Mouse (Mus musculus) retina, embryonic 14.5 days (tissue): ENCODE measurements around the gene Pla2g4e.

ENCODE experiments used
- DNase-seq: peaks from one replicate; pipeline ENCODE4 v3.0.0-alpha.2; 2015; ENCODE audit warnings: low spot score

Gene Pla2g4e

DNA sequence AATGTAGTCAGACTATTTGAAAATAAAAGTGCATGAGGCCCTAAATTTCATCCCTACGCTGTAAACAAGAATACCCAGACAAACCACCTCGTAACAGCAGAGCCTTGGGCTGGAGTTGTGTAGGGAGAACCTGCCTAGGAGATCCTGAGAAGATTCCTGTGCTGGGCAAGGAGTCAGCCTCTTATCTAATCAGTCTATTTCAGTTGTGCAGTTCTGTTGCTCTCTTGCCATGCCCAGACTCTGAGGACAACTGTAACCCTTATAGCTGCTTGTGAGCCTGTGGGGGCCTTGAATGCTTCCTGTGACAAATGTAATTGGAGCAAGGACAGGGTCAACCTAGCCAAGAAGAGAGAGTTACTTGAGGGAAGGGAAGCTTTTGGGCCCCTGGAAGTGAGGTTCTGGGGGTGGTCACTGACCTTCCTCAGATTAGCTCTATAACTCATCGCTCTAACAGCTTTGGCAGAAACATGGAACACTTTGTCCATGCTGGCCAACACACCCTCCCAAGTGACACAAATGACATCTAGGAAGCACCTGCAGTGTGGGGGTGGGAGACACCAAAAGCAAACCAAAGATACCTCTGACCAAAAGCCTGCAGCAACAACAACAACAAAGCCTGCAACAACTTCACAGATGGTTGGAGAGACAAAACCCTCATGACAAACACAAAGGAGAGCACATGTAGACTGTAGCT, 9.0 kb downstream of the Pla2g4e start:
- DNase-seq = no peak

DNA sequence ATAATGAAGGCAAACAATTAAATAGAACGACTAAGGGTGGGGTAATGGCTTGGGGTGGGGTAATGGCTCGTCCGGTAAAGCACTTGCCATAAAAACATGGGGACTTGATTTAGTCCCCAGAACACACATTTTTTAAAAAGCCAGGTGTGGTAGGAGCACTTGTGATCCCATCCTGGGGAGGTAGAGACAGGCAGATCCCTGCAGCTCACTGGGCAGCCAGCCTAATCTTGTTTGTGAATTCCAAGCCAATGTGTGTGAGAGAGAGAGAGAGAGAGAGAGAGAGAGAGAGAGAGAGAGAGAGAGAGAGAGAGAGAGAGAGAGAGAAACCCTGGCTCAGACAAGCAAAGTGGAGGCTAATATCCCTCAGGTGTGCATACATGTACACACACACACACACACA, 9.8 kb downstream of the Pla2g4e start:
- DNase-seq = no peak

DNA sequence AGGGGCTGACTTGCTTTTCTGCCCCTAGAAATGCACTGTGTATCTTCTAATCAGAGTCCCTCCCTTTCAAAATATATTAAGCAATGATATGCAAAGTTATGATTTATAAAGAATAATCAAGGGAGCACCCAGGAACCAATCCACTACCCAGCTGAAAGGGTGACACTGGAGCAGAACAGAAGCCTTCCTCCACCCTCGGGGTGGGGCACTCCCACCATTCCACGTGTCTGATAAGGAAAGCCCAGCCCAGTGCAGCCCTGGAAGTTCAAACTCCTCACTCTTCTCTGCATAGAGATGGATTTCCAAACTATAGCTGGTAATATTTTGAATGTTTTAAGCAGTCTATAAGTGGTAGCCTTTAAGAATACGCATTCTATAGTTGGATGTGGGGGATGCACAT, 13.5 kb downstream of the Pla2g4e start:
- no peak for DNase-seq

DNA sequence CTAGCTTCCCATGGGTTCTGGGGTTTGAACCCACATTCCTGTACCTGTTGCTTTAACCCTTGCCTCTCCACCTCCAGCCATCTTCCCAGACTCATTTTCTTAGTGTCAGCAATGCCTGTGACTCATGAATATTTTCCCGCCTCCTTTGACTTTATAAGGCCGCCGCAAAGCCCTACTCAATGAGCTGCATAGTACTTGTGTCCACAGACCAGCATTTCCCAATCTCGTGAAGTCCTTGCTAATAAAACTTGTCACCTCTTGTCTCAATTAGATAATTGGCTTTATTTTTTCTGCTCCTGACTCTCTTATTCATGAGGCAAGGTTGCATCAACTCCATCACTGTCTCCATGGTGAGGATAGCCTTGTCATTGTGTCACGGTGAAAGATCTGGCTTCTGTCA, 30.5 kb downstream of the Pla2g4e start:
- DNase-seq = no peak

DNA sequence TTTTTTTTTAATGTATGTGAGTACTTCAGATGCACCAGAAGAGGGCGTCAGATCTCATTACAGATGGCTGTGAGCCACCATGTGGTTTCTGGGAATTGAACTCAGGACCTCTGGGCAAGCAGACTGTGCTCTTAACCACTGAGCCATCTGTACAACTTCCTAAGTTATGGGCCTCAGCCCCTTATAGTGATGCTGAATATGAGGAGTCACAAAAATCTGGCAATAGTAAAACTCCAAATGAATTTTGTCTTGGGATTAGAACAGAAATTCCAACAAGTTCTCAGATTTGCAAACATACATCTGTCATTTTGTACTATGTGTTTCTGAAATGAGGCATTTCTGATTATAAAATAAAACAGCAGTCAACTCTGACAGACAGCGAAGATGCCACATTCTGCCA, 33.7 kb downstream of the Pla2g4e start:
- DNase-seq = no peak

DNA sequence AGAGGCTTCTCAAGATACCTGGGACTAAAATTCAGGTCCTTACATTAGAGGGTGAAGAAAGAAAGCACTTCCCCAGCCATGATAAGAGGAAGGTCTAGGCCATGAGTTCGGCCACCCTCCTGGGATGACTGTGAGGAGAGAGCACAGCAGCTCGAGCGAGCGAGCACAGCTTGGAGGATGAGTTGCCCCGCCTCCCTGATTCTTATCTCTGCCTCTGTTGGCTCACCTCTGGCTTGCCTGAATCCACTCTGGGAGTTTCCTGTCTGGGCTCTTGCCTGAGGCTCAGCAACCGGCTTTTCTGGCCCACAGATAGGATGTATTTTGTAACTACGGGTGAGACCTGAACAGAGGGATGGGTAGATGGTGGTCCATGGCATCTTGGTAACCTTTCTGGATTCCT, 37.2 kb downstream of the Pla2g4e start:
- DNase-seq = no peak

DNA sequence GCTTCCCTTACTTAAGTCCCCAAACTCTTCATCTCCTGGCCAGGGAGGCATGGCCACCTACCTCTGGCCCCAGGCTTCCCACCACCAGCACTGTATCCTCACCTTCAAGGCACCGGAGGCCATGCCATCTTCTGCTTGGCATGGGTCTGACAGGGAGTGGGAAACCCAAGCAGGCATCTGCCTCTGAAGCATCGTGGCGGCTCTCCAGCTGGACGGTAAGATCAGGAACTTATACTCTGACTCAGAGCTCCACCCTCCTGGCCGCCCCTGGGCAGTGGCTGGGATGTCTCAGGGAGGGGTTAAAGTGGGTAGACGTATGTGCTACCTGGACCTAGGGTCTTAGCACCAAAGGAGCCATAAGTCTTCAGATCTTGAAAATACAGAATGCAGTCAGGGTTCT, 38.1 kb downstream of the Pla2g4e start:
- DNase-seq = no peak

DNA sequence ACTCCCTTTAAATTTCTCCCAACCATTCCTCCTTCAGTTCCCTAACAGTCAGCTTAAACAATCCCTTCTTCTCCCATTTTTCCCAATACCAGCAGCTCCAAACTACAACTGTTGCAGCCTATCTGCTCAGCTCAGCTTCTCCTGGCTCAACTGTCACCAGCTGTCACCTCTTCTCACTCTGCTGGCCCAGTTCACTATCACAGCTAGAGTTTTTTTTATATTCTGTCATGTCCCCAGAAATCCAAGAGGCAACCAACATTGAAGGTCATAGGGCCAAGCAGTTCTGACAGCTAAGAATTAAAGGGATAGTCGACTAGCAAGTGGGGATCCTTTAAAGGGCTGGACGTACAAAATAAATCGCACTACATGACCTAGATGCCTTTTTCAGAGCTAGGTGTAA, 41.4 kb downstream of the Pla2g4e start:
- no peak for DNase-seq

DNA sequence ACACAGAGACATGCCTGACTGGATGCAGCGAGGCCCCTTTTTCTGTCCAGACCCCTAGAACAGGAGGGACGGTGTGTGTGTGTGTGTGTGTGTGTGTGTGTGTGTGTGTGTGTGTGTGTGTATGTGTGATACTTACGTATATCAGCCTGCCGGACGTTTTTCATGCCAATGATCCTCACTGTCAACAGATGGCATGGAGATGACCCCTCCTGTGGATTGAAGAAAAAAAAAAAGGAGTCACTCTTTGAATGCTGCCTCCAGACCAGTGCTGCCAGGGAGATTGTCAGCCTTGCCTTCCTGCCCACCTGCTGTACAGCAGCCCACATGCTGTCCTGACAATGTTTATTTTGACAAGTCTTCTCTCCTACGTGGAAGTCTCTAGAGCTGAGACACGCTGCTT, 45.1 kb downstream of the Pla2g4e start:
- no peak for DNase-seq

DNA sequence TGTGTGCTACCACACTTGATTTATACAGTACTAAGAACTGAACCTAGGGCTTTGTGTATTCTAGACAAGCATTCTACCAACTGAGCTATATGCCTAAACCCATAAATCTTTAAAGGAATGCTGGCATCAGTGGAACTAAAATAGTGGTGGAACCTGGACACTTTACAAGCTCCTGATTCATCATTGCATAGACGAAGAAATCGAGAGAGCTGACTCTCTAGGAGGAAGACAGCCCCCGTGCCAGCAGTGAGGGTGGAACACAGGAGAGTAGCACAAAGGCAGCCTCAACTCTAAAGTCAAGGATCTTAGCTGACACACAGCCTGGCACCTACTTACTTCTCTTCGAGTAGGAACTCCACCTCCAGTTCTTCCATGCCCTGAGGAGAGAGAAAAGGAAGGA, 57.0 kb downstream of the Pla2g4e start:
- no peak for DNase-seq

DNA sequence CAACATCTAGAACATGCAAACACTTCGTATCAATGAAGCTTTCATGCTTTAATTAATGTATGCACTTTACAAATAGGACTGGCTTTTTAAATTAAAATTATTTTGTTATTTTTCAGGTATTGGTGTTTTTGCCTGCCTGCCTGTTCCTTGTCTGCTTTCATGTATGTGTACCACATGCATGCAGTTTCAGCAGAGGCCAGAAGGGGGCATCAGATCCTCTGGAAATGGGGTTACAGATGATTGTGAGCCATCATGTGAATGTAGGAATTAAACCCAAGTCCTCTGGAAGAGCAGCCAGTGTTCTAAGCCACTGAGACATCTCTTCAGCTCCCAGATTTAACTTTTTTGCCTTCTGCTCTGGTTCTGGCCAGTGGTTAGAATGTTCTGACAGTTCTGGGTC, 57.6 kb downstream of the Pla2g4e start:
- no peak for DNase-seq

DNA sequence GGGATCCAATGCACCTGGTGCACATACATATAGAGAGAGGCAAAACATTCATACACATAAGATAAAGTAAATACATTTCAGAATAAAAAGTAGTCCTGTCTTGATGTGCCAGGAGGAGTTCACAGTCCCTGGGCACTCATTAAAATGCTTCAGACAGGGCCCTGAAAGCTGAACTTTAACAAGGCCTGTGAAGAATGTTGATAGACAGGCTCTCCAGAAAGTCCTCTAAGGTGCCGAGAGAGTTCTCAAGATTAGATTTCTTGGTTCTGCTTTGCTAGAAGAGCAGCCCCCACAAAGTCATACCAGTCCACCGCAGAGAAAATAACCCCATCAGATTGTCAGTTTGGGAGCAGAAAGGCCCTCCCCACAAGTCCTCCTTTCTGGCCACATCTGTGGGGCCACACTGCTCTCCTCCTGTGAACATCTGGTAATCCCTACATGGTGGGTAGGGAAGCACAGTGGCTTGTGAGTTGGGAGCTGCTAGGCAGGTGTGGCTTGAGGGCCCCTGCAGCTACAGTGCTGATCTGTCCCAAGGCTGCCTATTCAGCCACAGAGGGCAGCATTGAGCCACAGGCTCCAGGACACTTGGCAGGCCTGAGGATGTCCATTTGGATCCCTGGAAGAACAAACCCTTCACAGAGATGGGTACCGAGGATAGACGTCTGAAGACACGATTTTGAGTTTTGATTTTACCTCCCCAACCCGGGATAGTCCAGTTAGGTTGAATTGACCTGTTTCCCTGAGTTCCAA, 59.4 kb downstream of the Pla2g4e start:
- DNase-seq = no peak

DNA sequence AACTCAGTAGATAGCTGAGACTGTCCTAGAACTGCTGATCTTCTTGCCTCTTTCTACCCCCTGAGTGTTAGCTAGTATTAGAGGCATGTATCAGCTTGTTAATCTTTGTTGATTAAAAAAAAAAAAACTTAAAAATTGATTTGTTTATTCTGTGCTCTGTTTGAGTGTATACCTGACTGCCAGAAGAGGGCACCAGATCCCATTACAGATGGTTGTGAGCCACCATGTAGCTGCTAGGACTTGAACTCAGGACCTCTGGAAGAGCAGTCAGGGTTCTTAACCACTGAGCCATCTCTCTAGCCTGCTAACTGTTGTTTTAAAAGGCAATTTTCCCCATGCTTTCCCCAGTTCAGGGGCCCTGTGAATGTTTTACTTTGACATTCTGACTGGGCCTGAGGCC, 66.2 kb downstream of the Pla2g4e start:
- no peak for DNase-seq

DNA sequence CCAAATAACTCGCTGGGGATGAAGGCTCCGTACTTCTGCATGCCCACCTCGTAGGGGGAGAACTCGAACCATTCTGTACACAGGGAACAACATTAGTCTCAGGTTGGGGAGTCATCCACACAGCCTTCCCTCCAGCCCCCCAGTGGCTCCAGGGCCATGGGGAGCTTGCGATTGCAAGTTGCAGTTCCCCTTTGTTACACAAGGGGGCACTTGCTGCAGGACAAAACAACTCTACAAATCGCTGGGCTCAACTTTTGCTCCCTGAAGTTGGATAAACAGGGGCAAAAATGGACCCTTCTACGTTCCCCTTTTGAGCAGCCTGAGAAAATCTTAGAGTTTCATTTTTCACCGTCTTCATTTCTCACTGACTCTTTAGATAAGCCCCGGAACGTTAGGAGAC, 71.4 kb downstream of the Pla2g4e start:
- DNase-seq = peak; percentile 76

DNA sequence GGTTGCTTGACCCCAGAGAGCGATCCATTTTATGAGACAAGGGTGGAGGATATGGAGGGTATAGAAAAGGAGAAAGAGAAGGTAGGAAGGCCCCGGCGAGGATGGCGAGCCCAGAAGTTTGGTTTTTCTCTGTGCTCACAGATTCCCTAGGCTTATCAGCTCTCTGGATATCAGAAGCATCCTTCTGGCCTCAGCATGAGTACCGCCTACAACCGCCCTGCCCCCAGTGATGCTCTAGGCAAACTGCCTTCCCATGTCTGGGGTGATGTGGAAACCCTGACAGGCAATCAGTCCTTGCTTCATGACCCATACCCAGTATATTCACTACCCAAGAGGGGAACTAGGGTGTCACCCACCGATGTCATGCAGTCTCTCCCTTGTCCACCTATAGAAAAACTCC, 73.8 kb downstream of the Pla2g4e start:
- no peak for DNase-seq

DNA sequence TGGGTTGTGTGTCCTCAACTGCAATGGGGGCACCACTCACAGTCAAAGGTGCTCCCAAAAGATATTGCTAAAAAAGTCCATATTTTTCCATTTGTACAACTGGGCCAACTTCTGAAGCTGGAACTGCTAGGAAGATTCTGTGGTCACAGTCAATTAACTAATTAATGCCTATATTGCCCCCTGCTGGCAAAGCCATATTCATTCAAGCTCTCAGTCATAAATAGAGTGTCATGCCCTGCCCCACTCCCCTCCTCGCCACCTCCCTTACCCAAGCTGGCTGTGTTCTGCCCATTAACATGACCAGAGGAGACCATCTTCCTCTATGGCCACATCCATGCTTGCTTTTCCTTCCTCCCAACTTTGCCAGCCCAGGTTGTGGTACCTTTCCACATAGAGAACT, 74.4 kb downstream of the Pla2g4e start:
- DNase-seq = peak; percentile 69

DNA sequence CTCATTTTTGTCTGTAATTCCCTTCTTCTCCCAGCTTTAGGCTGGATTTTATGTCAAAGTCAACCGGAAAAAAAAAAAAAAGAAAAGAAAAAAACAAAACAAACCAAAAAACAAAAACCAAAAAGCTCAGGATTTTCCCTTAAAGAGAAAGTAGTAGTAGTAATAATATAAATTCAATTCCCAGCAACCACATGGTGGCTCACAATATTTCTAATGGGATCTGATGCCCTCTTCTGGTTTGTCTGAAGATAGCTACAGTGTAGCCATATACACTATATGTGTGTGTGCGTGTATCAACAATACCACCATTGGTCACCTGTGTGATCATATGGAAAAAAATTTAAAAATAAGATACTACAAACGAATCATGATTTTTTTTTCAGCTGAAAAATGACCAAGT, 75.8 kb downstream of the Pla2g4e start:
- DNase-seq = no peak

DNA sequence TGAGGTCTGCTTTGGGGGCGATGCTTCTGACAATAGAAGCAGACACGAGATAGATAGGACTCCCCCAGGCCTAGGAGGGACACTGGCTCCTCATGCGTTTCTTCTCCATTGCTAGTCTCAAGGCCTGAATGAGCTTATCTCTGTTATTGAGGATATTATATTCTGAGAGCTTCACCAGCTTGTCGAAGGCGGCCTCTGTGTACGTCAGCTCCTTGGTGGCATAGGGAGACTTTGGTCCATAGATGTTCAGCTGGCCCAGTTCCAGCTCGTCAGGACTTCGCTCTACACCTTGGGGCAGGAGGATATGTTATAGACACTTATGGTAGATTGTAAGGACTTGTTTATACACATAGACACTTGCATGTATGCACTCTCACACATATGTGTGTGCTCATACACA, 77.4 kb downstream of the Pla2g4e start:
- no peak for DNase-seq

DNA sequence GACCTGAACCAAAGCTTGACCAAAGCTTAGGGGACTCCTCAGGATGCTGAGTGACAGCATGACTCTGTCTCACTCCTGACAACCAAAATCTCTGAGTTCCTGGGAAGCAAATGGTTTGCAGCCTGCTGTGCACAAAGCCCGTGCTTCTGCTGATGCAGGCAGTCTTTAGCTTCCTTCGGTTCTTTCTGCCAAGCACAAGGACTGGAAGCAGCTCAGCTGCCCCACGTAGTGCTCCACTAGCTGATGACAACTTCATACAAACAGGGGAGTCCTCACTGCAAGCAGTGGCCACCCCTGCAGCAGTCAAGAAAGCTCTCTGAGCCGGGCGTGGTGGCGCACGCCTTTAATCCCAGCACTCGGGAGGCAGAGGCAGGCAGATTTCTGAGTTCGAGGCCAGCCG, 79.7 kb downstream of the Pla2g4e start:
- no peak for DNase-seq

DNA sequence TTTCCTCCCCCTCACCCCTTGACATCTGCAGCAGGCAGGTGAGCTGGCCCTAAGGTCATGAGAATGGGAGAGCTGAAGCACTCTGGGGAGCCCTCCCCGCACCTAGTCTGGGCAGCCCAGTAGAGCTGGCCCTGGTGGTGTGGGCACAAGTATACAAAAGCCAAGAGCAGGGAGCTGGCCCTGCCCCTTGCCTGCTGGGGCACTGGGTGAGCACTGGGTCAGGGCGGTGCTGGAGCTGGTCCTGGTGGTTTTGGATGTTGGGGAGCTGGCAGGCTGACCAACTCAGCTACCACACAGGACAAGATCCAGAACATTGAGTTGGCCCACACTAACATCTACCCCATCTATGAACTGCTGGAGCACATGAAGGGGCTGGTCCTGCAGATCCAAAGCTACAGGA, 85.7 kb downstream of the Pla2g4e start:
- DNase-seq = no peak

DNA sequence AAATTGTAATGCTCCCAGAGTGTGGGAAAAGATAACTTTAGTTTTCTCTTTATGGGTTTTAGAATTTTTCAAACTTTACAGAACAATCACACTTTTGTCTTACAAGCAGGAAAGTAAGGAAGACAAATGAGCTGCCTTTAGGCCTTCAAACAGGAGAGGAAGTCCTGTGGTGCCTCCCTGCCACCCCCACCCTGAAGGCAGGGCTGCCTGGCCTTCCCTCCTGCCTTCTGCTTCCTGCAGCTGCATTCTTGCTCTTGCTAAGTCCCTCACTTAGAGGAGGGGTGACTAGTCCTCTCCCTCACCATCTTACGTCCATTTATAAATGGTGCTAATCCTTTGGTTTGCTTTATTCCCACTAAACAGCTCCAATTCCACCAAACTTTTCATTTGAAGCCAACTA, 86.3 kb downstream of the Pla2g4e start:
- DNase-seq = no peak

DNA sequence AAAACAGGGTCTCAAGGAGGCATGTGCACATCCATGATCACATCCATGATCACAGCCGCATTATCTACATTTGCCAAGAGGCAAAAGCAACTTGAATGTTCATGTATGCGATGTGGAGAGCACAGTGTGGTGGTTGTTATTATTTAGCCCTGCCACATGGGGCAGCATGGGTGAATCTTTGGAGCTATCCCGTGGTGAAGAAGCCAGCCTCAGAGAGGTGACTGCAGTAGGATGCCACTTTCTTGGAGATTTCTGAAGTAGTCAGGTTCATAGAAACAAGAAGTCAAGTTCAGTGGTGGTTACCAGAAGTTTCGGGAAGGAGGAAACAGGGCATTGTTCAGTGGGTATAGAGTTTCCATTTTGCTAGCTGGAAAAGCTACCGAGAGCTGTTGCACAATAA, 87.1 kb downstream of the Pla2g4e start:
- DNase-seq = no peak

DNA sequence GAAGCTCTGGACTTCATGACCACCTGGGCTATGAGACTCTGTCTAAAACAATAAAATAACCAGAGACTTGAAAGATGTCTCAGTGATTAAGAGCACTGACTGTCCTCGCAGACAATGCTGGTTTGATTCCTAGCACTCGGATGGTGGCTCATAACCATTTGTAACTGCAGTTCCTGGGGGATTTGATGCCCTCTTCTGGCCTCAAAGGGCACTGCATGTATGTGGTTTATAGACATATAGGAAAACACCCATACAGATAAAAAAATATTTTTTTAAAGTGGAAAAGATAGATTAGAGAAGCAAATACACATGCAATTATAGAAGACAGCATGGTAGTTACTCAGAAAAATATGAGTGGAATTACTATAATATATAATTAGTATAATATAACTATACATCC, 87.5 kb downstream of the Pla2g4e start:
- DNase-seq = no peak

DNA sequence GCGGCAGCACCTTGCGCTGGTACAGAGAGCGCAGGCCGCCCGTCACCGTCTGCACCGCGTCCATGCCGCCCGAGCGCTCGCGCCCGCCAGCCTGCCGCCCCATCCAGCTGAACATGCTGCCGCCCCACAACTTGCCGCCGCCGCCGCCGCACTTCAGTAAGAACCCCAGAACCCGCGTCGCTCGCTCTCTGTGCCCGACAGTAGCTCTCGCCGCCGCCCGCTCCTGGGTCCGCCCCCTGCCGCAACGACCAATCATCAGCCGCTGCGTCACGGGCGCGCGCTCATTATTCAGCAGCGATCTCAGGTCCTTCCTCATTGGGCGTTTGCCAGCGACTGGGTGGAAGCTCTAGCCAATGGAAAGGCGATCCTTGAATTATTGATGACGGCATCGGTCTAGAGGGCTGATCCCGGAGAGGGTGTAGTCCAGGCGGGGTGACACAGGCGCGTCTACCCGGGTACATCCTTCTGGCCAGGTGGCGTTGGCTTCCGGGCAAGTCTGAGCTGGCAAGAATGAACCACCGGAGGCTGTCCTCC, 90.7 kb downstream of the Pla2g4e start, which contains the start of gene Ehd4:
TSS of gene Ehd4 (minus strand) at position 246 of the 534 bp plus-strand sequence.
- DNase-seq = peak; percentile 99
